Mouse (Mus musculus) hindbrain, postnatal 0 days (tissue): ENCODE data around the gene Papolg. TPM values are rescaled to one million over a fixed set of nuclear protein-coding genes. Genes with fewer than 3 reads are reported as not detected.
A peak's percentile ranks its signal among the peaks of the same experiment; 100 is the strongest.
"Not testable (repeated sequence)": the region's sequence is repeated elsewhere in the genome, so short reads cannot be mapped to it uniquely, and the experiment has no call there.

ENCODE experiments used
- ATAC-seq: fragments of 200-750 bp; cut with Nextera tagmentation; 2 replicates; pipeline ENCODE4 v1.8.0; 2017; ENCODE audit warnings: mild to moderate bottlenecking, moderate TSS enrichment, moderate library complexity
- DNase-seq: peaks from one replicate; pipeline ENCODE4 v3.0.0-alpha.2; 2015; ENCODE audit warnings: low spot score
- H3K27ac ChIP-seq: fragments of 300-500 bp; sonication (generic); 2 replicates; pipeline ENCODE4 v1.5.1; 2014; ENCODE audit warnings: mild to moderate bottlenecking
- H3K27me3 ChIP-seq: fragments of 300-500 bp; sonication (generic); 2 replicates; pipeline ENCODE4 v1.6.1; 2014; ENCODE audit warnings: low read length, mixed read lengths; ENCODE audit not compliant: insufficient read depth
- H3K36me3 ChIP-seq: fragments of 300-500 bp; sonication (generic); 2 replicates; pipeline ENCODE4 v1.6.1; 2014; ENCODE audit warnings: low read length, mixed read lengths; ENCODE audit not compliant: insufficient read depth
- H3K4me1 ChIP-seq: fragments of 300-500 bp; sonication (generic); 2 replicates; pipeline ENCODE4 v1.6.1; 2014; ENCODE audit warnings: antibody characterized with exemption, low read length, mixed read lengths; ENCODE audit not compliant: insufficient read depth
- H3K4me2 ChIP-seq: fragments of 300-500 bp; sonication (generic); 2 replicates; pipeline ENCODE4 v1.6.1; 2014; ENCODE audit warnings: low read depth, mild to moderate bottlenecking, low read length, moderate library complexity, mixed read lengths
- H3K4me3 ChIP-seq: fragments of 300-500 bp; sonication (generic); 2 replicates; pipeline ENCODE4 v1.5.1; 2014; ENCODE audit warnings: low read length
- H3K9ac ChIP-seq: fragments of 300-500 bp; sonication (generic); replicated peaks from 2 replicates; pipeline ENCODE4 v1.6.1; 2014; ENCODE audit warnings: mild to moderate bottlenecking, low read length, moderate library complexity, mixed read lengths
- H3K9me3 ChIP-seq: fragments of 300-500 bp; sonication (generic); 2 replicates; pipeline ENCODE4 v1.6.1; 2016; ENCODE audit warnings: low read length, mixed read lengths
- CTCF ChIP-seq: IDR thresholded peaks from 2 replicates; pipeline ENCODE4 v1.5.1; 2016; ENCODE audit warnings: antibody characterized with exemption, control low read depth, low read depth
- WGBS: fragments of 180-500 bp; shearing (Covaris S2); extraction: QIAGEN DNeasy Blood & Tissue Kit; methylation state at CpG from one replicate; pipeline ENCODE4 v1.1.7; 2014; 5-methylcytosine and 5-hydroxymethylcytosine counted together
- polyA plus RNA-seq: library from polyadenylated mRNA; unstranded; fragments of >200 nt; fragmentation: Nextera tagmentation; extraction: Ambion mirVana; gene quantifications from 2 replicates; pipeline ENCODE4 v1.2.1, GENCODE M21; 2015
- total RNA-seq: library from RNA; depleted of rRNA; stranded (reverse); fragments of >200 nt; gene quantifications from 2 replicates; pipeline ENCODE4 v1.2.3, GENCODE M21; 2014; rRNA removed

Gene Papolg
- total RNA-seq (13.4 and 14.0 TPM in 2 replicates), polyA plus RNA-seq (8.0 and 9.3 TPM in 2 replicates)

- Histone ChIP-seq H3K4me2 (peak within 1 kb of the TSS; percentile 80), H3K27ac (peak within 1 kb of the TSS; percentile 94), H3K36me3 (no peaks in the 10 kb centered on the region), H3K27me3 (no peaks in the 10 kb centered on the region), H3K9me3 (no peaks in the 10 kb centered on the region), H3K9ac (peak within 1 kb of the TSS; percentile 91), H3K4me1 (peaks cover 3% of the 10 kb centered on the region; the same call in 1 of the 2 replicates), H3K4me3 (peak within 1 kb of the TSS; percentile 97)
- peak; percentile 95 for DNase-seq
- peak; percentile 100 for ATAC-seq
- no peak for TF ChIP-seq CTCF
- 1% methylated on average over 21 of the region's 21 CpGs for WGBS
These were observed at the start of gene Papolg for GRCm38 (mm10) chr11:23895060-23895426. Papolg (minus strand) TSS chr11:23895253.

GRCm38 (mm10) chr11:23928146-23928545, 33.1 kb upstream of the Papolg start:
- H3K4me2 ChIP-seq, result peak overlapping the region; percentile 28; the same call in 1 of the 2 replicates
- not testable (repeated sequence) for H3K27me3 ChIP-seq, H3K4me3 ChIP-seq, H3K36me3 ChIP-seq, DNase-seq, H3K9me3 ChIP-seq, H3K27ac ChIP-seq, H3K4me1 ChIP-seq, ATAC-seq, H3K9ac ChIP-seq
- WGBS, result 20% methylated on average over 7 of the region's 8 CpGs

- Histone ChIP-seq H3K4me1 (no peaks in the 10 kb centered on the region), H3K4me3 (no peak overlapping the region), H3K36me3 (no peaks in the 10 kb centered on the region), H3K9me3 (no peaks in the 10 kb centered on the region), H3K27me3 (no peaks in the 10 kb centered on the region), H3K4me2 (peak overlapping the region; percentile 28), H3K9ac (no peak overlapping the region), H3K27ac (no peak overlapping the region)
- DNase-seq (no peak), ATAC-seq (no peak)
- 37% methylated on average over 8 of the region's 8 CpGs for WGBS
- no peak for TF ChIP-seq CTCF
These were observed 32.6 kb upstream of the Papolg start for GRCm38 (mm10) chr11:23927643-23928042.

DNA sequence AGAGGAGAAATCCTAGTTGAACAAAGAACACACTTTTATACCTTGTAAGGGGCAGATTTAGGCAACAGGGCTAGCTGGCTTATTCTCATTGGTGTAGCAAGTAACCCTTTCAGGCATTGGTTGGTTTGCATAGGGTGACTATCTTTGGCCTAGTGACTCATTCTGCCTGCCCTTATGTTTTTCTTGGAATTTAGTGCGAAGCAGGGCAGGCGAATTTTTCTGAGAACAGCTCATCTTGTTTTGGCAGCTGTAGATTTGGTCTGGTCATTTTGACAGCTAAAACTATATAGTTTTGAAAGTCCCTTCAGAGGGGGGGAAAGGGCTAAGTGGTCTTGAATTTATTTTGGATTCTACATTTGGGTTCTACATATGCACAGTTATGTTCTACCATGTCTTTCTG, 18.8 kb upstream of the Papolg start:
- ATAC-seq, H3K9me3 ChIP-seq, H3K36me3 ChIP-seq, DNase-seq, H3K9ac ChIP-seq, H3K4me3 ChIP-seq, H3K27me3 ChIP-seq, H3K4me1 ChIP-seq, H3K4me2 ChIP-seq, H3K27ac ChIP-seq: not testable (repeated sequence)
- 79% methylated on average over 2 of the region's 2 CpGs for WGBS

DNA sequence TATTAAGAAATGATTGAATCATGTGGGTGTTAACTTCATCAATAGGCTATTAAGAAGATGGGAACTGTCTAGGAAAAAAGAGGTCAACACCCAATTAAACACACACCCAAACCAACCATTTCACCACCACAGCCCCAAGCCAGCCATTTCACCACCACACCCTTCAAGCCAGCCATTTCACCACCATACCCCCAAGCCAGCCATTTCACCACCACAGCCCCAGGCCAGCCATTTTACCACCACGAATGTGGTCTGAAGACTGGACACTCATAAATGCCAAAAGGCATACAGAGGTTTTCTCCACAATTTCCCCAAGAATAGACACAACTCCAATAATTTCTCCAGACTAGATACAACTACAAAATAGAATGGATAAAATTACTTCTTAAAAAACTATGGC, 8.9 kb upstream of the Papolg start:
- Histone ChIP-seq H3K27me3 (no peaks in the 10 kb centered on the region), H3K4me2 (no peak overlapping the region), H3K4me3 (no peak overlapping the region), H3K9me3 (no peaks in the 10 kb centered on the region), H3K27ac (no peak overlapping the region), H3K9ac (no peak overlapping the region), H3K4me1 (no peaks in the 10 kb centered on the region), H3K36me3 (no peaks in the 10 kb centered on the region)
- WGBS, result 78% methylated on average over 1 of the region's 1 CpGs
- TF ChIP-seq CTCF, result no peak
- ATAC-seq (no peak), DNase-seq (no peak)

- no peak for TF ChIP-seq CTCF
- Histone ChIP-seq H3K4me3 (peak overlapping the region; percentile 97), H3K9ac (peak overlapping the region; percentile 91), H3K36me3 (0 out of 2 replicates have a peak, but pooled peaks cover 2% of the 10 kb centered on the region), H3K4me1 (peaks cover 3% of the 10 kb centered on the region; the same call in 1 of the 2 replicates), H3K27ac (peak overlapping the region; percentile 94), H3K27me3 (no peaks in the 10 kb centered on the region), H3K9me3 (no peaks in the 10 kb centered on the region), H3K4me2 (peak overlapping the region; percentile 80)
- WGBS, result under 1% methylated on average over 46 of the region's 48 CpGs
- ATAC-seq (peak; percentile 87), DNase-seq (peak; percentile 28)
These were observed 653 bp downstream of the Papolg start for GRCm38 (mm10) chr11:23894141-23895059.

- no peak overlapping the region for H3K9ac ChIP-seq
- peaks cover 9% of the 10 kb centered on the region; the same call in 1 of the 2 replicates for H3K36me3 ChIP-seq
- H3K4me3 ChIP-seq, result 0 out of 2 replicates have a peak overlapping the region, but pooled peaks have one; percentile 7
- TF ChIP-seq CTCF, result no peak
- no peaks in the 10 kb centered on the region for H3K9me3 ChIP-seq
- no peak for ATAC-seq
- no peak overlapping the region for H3K27ac ChIP-seq
- peak overlapping the region; percentile 80; the same call in 1 of the 2 replicates for H3K4me2 ChIP-seq
- no peaks in the 10 kb centered on the region for H3K27me3 ChIP-seq
- DNase-seq, result no peak
- peaks cover 3% of the 10 kb centered on the region; the same call in 1 of the 2 replicates for H3K4me1 ChIP-seq
These were observed 1.5 kb downstream of the Papolg start for GRCm38 (mm10) chr11:23893556-23893955.
